Mouse (Mus musculus) testis, postnatal 14 days (tissue): ENCODE measurements around the gene Phf12.
"Not testable (repeated sequence)": the region's sequence is repeated elsewhere in the genome, so short reads cannot be mapped to it uniquely, and the experiment has no call there.

Experiments
- DNase-seq: peaks from one replicate; pipeline ENCODE4 v3.0.0; 2021; ENCODE audit warnings: low spot score

Gene Phf12

GRCm38 (mm10) chr11:78031947-78032808 is 49.6 kb downstream of the Phf12 start, which contains the start of gene Dhrs13:
TSS of gene Dhrs13 (plus strand) at chr11:78032280.
- peak; percentile 92 for DNase-seq

DNA sequence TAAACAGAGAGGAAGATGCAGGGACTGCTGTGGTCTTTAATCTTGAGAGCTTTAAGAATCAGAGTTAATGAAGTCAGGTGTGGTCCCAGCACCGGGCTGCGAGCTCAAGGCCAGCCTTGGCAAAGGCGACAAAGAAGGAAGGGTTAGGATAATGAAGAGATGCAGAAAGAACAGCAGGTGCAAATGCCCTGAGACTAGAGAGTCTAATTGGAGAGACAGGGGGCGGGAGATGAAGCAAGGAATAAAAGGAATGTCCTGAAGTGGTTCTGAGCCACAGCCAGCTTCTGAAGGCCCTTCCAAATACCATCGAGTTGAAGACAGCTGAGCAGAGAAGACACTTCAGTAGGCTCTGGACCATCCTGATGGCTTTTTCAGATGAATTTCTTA is 50.2 kb downstream of the Phf12 start:
- no peak for DNase-seq

GRCm38 (mm10) chr11:78033931-78034617 is 51.5 kb downstream of the Phf12 start:
- DNase-seq: no peak

DNA sequence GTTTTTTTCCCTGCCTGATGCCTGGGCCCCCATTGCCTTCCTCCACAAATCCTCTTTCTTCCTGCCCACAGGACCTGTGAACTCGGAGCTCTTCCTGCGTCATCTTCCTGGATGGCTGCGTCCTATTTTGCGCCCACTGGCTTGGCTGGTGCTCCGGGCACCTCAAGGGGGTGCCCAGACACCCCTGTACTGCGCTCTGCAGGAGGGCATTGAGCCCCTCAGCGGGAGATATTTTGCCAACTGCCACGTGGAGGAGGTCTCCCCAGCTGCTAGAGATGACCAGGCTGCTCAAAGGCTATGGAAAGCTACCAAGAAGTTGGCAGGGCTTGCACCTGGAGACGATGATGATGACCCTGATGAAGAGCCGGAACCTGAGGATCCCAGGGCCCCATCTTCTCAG is 54.2 kb downstream of the Phf12 start:
- no peak for DNase-seq

- peak; percentile 70 for DNase-seq
Observed at GRCm38 (mm10) chr11:78037831-78038752, 55.5 kb downstream of the Phf12 start, which contains the start of gene Flot2. TSS of gene Flot2 (plus strand) at chr11:78037931.

DNA sequence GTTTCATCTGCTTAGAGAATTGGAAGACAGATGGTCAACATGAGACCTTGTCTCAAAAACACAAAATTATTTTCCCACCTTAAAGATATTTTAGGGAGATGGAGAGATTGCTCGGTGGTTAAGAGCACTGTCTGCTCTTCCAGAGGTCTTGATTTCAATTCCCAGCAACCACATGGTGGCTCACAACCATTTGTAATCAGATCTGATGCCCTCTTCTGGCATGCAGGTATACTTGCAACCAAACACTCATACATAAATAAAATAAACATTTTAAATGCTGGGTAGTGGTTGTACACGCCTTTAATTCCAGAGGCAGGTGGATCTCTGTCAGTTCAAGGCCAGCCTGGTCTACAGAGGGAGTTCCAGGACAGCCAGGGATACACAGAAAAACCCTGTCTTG is 58.3 kb downstream of the Phf12 start:
- no peak for DNase-seq

GRCm38 (mm10) chr11:78042290-78042870 is 59.8 kb downstream of the Phf12 start:
- DNase-seq: not testable (repeated sequence)

DNA sequence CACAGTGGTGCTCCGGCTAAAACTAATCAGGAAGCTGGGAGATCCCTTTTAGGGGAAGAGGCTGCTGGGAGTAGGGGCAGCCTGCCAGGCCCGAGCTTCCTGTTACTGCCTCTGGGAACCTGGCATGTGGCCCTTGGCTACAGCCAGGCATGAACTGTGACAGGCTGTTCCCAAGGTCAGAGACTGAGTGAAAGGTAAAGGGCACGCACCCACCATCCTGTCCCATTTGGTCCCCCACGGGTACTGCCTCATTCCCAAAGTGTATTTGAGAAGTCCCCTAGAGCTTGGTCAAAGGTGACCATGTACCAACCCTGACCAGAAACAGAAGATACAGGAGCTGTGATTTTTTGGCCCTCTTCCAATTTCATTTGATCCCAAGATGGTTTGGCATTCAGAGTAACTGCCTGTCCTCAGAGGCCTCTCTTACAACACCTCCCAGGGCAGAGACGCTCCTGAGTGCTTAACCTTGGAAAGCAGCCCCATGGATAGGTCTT is 62.3 kb downstream of the Phf12 start:
- peak; percentile 81 for DNase-seq

DNA sequence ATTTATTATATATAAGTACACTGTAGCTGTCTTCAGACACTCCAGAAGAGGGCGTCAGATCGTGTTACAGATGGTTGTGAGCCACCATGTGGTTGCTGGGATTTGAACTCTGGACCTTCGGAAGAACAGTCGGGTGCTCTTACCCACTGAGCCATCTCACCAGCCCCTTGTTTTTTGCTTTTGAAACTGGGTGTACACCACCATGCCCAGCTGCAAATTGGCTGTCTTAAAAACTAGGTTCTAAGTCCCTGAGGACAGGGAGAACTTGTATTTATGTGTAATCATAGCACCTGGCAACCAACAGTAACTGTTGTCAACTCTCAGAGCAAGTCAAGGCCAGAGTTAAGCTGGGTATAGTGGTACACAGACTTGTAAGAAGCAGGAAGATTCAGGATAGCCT is 66.1 kb downstream of the Phf12 start:
- not testable (repeated sequence) for DNase-seq

- DNase-seq: no peak
Observed at GRCm38 (mm10) chr11:78053078-78053477, 70.5 kb downstream of the Phf12 start.

- DNase-seq: no peak
Observed at GRCm38 (mm10) chr11:78056946-78057345, 74.4 kb downstream of the Phf12 start.

DNA sequence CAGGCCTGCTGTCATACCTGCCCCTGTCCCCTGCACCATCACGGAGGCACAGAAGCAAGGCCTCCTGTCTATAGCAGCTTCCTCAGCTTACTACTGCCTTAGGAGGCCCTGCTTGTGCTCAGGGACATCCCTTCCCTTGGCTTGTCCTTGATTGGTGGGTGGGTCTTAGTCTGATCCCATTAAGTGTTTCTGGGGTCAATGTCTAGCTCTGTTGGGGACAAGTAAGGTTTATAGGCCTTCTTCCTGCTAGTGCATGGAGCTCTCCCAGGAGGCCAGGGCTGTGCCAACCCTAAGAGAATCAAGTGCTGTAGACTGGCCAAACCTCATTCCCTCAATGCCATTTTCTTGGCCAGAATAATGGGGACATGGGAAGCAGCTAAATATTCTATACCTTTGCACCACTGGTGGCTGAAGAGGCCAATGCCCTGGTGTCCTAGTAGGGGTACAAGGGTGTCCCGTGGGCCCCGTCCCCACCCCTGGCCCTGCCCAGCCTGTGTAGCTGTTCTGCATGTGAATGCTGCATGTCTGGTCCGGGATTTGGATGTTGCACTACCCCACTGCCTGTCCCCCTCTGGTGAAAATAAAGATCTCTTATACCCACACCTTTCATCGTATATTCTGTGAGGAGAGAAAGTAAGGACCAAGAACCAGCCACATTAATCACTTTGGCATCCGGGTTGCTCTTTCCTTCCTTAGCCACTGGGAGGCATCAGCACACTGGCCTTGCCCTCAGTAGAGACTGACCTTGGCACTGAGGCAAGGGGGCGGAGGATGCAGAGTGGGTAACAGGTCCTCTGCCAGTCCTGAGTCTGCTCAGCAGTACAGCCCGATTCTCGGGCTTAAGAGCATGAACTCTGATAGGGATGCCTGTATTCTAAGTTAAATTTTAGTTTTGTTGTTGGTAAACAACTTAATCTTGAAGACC is 77.5 kb downstream of the Phf12 start:
- DNase-seq: peak; percentile 70

DNA sequence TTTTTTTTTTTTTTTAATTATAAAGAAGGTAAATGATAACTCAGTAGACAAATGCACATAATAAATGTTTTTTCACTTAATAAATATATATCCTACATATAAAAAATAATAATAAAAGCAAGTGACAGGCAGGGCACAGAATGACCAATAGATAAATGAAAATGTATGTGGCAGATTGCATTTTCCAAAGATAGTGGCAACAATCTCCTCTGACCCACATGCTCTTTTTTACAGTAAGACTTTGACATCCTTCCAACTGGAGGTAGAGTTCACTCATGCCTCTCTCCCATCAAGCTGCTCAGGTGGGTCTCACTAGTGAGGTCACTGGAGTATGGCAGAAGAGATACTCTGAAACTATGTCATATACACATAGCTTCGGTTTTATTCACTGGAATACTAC is 80.0 kb downstream of the Phf12 start:
- no peak for DNase-seq

DNA sequence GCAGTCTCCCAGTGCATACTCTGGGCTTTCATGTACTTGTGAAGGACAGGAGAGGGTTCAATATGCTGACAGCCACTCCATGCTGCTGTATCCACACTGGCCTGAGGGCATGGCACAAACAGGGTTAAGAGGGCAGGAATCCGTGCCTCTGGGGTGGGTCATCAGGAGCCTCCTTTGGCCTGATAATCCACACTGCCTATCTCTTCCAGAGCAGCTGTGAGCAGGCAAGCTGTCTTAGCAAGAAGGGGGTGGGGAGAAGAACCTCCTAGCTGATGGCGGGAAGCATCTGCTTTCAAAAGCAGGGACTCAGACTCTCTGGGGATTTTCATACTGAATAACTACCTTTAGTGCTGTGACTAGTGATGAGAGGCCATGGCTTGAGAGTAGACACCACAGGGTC is 83.4 kb downstream of the Phf12 start:
- DNase-seq: no peak

DNA sequence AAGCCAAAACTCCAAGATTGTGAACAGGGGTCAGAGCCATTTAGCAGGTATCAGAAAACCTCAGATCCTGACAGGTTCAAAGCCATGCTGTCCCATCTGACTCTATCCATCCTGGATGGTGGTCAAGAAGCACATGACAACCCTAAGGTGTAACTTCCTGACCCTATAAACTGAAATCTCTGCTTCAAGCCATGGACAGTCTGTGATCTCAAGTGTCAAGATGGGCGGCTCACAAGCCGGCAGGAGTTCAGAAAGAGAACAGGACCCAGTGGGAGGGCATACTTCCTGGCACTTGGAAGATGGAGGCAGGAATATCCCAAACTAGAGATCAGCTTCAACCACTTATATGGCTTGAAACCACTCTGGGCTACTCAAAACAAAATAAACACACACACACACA is 84.1 kb downstream of the Phf12 start:
- no peak for DNase-seq

- no peak for DNase-seq
Observed at GRCm38 (mm10) chr11:78067566-78067965, 85.0 kb downstream of the Phf12 start.

- DNase-seq: no peak
Observed at GRCm38 (mm10) chr11:78069130-78069529, 86.6 kb downstream of the Phf12 start.

DNA sequence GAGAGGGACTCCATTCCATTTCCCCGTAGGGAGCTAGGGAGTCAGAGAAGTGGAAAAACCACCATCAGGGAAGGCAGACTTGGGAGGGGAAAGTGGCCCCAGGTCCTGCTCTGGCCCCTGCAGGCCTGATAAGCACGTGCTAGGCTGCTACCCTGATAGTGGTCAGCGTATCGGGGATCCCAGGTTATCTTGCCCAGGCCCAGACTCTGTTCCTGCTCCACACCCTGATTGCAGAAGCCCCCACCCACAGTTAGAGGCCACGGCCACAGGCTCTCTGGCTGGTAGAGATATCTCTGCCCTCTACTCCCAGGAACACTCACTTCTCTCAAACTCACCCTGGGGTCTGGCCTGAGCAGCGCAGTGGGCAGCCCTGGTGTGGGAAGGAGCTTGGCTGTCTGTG is 87.1 kb downstream of the Phf12 start:
- no peak for DNase-seq

DNA sequence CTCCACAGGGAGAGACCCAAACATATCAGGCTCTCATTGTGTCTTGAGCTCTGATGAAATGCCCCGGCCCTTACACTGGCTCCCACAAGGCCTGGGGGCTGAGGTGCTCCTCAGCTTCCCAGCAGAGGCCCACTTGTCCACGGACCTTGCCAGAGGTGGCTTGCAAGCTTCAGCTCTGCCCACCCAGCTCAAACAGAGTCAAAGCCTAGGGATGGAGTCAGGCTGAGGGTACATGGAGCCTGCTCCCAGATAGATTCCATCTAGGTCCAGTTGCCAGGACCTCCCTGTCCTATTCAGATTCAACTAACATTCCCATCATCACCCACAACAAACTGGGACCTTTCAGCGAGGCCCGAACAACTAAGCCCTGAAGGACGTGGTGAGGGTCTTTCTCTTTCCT is 89.4 kb downstream of the Phf12 start:
- no peak for DNase-seq

- DNase-seq: no peak
Observed at GRCm38 (mm10) chr11:78072425-78073130, 90.0 kb downstream of the Phf12 start.
